Mouse (Mus musculus): Measurements from ENCODE around the gene Tox2.
A peak's percentile ranks its signal among the peaks of the same experiment; 100 is the strongest.

Tox2 gene

DNA sequence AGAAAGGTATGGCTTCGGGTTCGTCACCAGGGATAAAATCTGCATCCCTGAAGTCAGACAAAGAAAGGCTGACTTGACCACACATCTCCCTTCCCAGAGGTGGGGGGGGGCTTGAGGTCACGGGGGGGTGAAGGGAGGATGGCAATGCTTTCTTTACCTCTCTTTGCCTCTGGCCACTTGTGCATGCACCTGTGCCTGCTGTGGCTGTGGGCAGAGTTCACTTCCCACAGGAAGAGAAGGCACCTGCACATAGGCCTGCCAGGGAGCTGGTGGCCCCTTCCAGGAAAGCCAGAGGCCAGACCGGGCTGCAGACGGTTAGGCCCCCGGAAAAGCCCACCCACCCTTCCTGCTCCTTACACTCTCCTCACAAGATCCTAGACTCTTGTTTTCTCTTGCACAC is 128.5 kb downstream of the Tox2 start:
- no peak for DNase-seq

GRCm38 (mm10) chr2:163332368-163333055 is 129.6 kb downstream of the Tox2 start:
- no peak for DNase-seq

DNA sequence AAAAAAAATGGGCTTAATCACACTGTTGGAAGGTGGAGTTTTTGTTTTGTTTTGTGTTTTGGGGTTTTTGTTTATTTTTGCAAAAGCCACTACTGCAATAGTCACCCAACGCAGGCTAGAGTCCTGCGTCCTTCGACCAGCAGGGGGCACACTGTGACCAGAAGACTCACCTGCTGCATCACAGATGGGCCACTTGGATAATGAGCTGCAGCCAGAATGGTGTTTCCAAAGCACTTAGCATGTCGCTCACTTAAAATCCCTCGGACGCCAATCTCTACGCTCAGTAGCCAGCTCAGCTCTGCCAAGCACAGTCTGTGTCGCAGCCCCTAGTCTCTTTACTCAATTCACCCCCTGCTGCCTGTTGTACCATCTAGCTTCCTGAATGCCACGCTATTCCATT is 137.3 kb downstream of the Tox2 start:
- DNase-seq: peak; percentile 96

- no peak for DNase-seq
Observed at GRCm38 (mm10) chr2:163343671-163344070, 140.7 kb downstream of the Tox2 start.

GRCm38 (mm10) chr2:163344976-163345660 is 142.2 kb downstream of the Tox2 start:
- DNase-seq: peak; percentile 98

DNA sequence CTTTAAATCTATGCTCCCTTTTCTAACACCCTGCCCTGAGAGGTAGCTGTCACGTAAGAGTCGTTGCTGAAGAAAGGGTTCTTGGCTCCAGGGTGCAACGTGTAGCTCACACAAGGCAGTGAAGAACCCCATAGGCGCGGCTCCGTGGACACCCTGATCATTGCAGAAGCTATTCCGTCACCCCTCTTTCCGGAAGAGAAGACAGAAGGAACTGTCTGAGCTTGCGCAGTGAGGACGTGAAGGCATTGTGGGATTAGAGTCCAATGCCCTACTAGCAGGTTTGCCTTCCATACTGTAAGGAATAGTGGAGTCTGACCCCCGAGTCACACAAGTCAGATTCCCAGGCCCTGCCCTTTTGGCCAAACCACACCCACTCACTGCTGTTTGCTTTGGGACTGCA is 143.6 kb downstream of the Tox2 start:
- no peak for DNase-seq

- no peak for DNase-seq
Observed at GRCm38 (mm10) chr2:163347517-163348184, 144.7 kb downstream of the Tox2 start.

- DNase-seq: no peak
Observed at GRCm38 (mm10) chr2:163348677-163349076, 145.8 kb downstream of the Tox2 start.

- peak; percentile 92 for DNase-seq
Observed at GRCm38 (mm10) chr2:163349411-163349810, 146.5 kb downstream of the Tox2 start.

DNA sequence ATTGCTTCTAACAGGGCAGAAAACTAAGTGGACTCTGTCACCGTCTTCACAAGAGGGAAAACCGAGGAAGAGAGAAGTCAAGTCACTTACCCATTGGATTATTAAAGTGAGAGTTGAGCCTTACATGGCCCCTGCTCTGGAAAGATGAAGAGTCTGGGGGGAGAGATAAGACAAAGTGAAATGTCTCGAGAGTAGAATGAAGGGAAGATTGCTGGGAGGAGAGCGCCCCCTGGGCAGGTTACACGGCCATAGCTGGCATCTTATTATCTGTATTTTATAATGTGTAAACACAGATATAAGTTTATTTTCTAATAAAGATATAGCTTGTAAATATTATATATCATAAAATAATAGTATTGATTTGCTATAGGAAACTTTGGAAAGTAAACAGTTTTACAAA is 147.5 kb downstream of the Tox2 start:
- DNase-seq: no peak

- DNase-seq: peak; percentile 97
Observed at GRCm38 (mm10) chr2:163353731-163354130, 150.8 kb downstream of the Tox2 start.

DNA sequence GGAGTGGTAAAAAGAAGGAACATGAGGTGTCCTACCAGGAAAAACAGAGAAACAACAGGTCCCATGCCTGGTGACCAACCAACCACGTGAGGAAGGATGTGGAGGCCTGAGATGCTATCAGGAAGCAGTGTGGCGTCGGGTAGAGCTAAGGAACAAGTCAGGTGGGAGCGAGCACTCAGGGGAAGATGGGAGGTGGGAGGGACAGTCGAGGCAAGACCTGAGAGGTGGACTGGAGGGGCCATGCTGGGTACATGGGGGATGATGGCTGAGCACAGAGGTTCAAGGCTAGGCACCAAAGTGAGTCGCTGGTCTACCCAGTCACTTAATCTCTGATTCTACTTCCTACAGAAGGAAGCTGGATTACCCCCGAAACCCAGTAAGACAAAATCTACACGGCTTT is 152.7 kb downstream of the Tox2 start:
- peak; percentile 86 for DNase-seq

DNA sequence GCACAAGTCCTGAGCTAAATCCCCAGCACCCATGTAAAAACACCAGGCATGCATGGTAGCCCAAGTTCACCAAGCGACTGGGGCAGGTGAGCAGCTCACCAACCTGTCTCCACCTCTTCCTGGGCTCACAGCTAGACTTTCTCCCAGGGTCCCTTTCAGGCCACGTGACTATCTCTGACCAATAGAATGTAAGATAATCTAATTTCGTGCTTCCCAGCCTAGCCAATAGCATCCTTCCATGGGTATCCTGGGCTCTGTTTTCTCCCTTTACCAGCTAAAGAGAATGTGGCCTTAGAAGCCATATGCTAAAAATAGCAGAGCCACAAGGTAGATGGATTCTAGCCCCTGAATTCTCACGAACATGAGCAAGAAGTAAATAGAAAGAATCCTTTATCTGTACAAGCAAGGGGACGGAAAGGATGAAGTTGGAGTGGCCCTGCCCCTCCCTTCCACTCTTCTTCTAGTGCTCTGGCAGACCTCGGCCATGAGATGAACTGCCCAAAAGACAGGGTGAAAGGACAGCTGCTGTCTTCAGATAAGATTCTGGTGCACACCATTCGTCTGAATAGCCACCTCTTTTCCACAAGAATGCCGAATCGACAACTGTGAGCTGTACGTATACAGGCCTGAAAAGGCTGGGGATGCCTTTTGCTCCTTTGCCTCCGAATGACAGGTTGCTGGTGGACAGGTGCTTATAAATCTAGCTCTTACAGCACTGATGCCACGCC is 153.4 kb downstream of the Tox2 start:
- peak; percentile 86 for DNase-seq

DNA sequence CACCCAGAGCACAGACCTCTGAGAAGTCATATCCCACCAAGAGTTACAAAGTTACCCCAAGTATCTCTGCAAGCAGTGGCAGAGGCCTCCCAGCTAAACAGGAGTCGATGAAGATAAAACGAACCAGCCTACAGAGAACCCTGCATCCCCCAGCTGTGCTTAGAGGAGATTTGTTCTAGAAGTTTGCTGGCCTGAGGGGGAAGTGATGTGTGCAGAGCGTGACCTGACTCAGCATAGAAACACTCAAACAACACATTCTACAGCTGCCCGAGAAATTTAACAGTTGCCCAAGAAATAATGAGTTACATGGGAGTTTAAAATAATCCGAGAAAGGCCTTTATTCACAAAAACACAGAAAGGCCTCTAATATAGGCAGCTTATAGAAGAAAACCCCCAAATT is 155.7 kb downstream of the Tox2 start:
- no peak for DNase-seq

DNA sequence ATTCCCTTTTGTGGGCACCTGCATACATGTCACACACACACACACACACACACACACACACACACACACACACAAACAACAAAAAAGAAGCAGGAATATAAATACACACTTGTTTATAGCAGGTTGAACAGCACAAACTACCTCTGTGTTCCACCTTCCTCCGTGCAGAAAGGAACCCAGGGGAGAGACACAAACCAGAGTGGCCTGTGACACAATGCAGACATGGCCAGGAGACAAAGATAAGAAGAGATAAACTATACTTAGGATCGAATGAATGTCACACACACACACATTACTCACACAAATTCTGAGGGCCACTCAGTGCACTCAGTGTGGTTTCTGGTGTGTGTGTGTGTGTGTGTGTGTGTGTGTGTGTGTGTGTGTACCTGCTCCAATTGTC is 156.3 kb downstream of the Tox2 start:
- DNase-seq: peak; percentile 91

DNA sequence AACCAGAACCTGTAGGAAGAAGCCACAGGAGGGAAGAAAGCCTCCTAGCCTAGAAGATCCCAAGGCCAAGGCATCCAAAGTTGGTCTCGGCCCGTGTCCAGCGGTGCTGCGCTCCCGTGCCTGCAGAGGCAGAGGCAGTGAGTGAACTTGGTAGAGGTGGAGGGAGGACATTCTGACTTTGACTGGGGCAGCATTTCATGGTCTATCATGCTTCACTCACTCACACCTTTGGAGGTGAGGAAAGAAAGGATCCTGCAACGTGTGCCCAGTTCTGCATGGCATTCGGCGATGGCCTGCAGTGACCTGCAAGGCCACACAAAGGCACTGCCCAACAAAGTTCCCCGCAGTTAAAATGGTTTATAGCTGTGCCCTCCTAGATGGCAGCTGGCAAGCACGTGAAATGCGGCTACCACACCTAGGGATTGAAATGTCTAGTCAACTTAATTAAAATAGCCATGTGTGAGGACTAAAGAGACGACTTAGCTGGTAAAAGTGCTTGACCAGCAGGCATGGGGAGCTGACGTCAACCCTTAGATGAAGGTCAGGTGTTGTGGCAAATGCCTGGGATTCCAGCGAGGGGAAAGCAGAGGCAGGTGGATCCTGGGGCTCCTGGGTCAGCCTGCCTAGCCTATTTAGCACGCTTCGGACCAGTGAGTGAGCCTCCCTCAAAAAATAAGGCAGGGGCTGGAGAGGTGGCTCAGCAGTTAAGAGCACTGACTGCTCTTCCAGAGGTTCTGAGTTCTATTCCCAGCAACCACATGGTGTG is 158.1 kb downstream of the Tox2 start:
- DNase-seq: peak; percentile 98

GRCm38 (mm10) chr2:163362940-163363921 is 160.3 kb downstream of the Tox2 start:
- peak; percentile 98 for DNase-seq

- no peak for DNase-seq
Observed at GRCm38 (mm10) chr2:163364785-163365541, 162.0 kb downstream of the Tox2 start.

- DNase-seq: peak; percentile 97
Observed at GRCm38 (mm10) chr2:163370175-163370574, 167.2 kb downstream of the Tox2 start.

- DNase-seq: no peak
Observed at GRCm38 (mm10) chr2:163372627-163373026, 169.7 kb downstream of the Tox2 start.

Data from heart, adult 11 months (tissue).